ENCODE assay signal across 9 mouse cellular contexts in the genomic region with DNA sequence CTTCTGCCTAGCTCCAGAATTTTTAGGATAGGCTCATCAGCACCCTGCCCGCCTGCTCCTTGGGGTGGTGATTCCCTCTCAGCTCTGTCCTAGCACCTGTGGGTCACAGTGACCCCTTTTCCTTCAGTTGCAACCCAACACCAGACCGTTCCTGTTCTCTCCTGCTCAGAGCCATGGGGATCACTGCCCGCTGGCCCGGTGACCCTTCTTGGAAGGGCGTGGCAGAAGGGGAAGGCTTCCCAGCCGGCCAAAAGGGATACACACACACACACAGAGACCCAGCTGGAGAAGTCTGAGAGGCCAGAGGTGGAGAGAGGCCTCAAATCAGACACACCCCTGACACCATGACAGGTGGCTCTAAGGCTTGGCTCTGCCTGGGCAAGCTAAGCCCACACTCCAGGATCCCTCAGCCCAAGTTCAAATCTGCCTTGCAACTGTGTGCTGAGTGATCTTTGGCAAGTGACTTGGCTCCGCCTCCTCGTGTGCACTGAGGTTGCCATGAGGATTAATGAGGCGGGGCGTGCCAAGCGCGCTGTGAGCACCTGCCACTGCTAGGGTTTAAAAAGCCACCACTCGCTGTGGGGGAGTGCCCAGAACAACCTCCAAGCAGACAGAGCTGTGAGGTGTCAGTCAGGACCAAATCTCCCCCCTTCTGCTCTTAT. TPM values are rescaled to one million over a fixed set of nuclear protein-coding genes. Genes with fewer than 3 reads are reported as not detected.
A peak's percentile ranks its signal among the peaks of the same experiment; 100 is the strongest.
DNase-seq lines count a peak whose midpoint lies in the region; ATAC-seq and TF ChIP-seq lines count a peak whose summit lies in the region.
"Had no signal": no experiment of that assay in that cellular context is flagged by ENCODE, and none has a peak within 500 bp of the region (broad histone marks: within the 10 kb centered on the region; RNA-seq: fewer than 3 reads in every experiment).

No protein-coding gene starts in this region.

- 41% methylated on average over 13 of the region's 13 CpGs for whole genome bisulfite sequencing in heart, postnatal 0 days
- 17% methylated on average over 13 of the region's 13 CpGs for WGBS in kidney, embryonic 16.5 days
- 34% methylated on average over 13 of the region's 13 CpGs for WGBS in midbrain, postnatal 0 days

- H3K4me1 ChIP-seq in heart, postnatal 0 days (ENCODE audit: control insufficient read depth, insufficient read depth): peaks cover 43% of the 10 kb centered on the region
- peaks cover 69% of the 10 kb centered on the region for H3K4me1 ChIP-seq in kidney, embryonic 16.5 days (ENCODE audit: insufficient read depth, low read length)
- H3K4me1 ChIP-seq in midbrain, postnatal 0 days (ENCODE audit: insufficient read depth, low read length): peaks cover 8% of the 10 kb centered on the region; the same call in 1 of the 2 replicates

- no peak overlapping the region for H3K27ac ChIP-seq in heart, postnatal 0 days (ENCODE audit: low read depth)
- H3K27ac ChIP-seq in kidney, embryonic 16.5 days (ENCODE audit: low read length): peak overlapping the region; percentile 37
- no peak overlapping the region for H3K27ac ChIP-seq in midbrain, postnatal 0 days (ENCODE audit: low read depth, low read length)

- no peaks in the 10 kb centered on the region for H3K9me3 ChIP-seq in heart, postnatal 0 days (replicated peaks; ENCODE audit: control insufficient read depth, low read length)
- no peaks in the 10 kb centered on the region for H3K9me3 ChIP-seq in kidney, embryonic 16.5 days (ENCODE audit: low read length)
- no peaks in the 10 kb centered on the region for H3K9me3 ChIP-seq in midbrain, postnatal 0 days (ENCODE audit: low read length)

- no peak for TF ChIP-seq CTCF in heart, postnatal 0 days (IDR thresholded peaks at IDR 0.05; ENCODE audit: low read depth)
- TF ChIP-seq CTCF in midbrain, postnatal 0 days (IDR thresholded peaks at IDR 0.05): no peak

- no peaks in the 10 kb centered on the region for H3K36me3 ChIP-seq in heart, postnatal 0 days (replicated peaks; ENCODE audit: control insufficient read depth, insufficient read depth, low read length)
- no peaks in the 10 kb centered on the region for H3K36me3 ChIP-seq in kidney, embryonic 16.5 days (ENCODE audit: insufficient read depth, low read length)
- H3K36me3 ChIP-seq in midbrain, postnatal 0 days (ENCODE audit: insufficient read depth, low read length): no peaks in the 10 kb centered on the region

- DNase-seq in heart, postnatal 0 days (ENCODE audit: low spot score): peak; percentile 19
- no peak for DNase-seq in heart, postnatal 25 days (ENCODE audit: low spot score)
- peak; percentile 38 for DNase-seq in NIH3T3 (ENCODE audit: low read depth)
- peak; percentile 52 to 79 for DNase-seq in gastrocnemius, adult 8-10 months (ENCODE audit: low spot score in 2 of 2)
- DNase-seq in midbrain, postnatal 0 days (ENCODE audit: low spot score): peak; percentile 81
- DNase-seq in thymus, postnatal 36 days: peak; percentile 66 to 82
- DNase-seq in ovary, postnatal 10 days (ENCODE audit: low spot score): no peak

- peak; percentile 42 for ATAC-seq in heart, postnatal 0 days (ENCODE audit: insufficient read depth, low read depth)
- ATAC-seq in kidney, embryonic 16.5 days (ENCODE audit: low FRiP score, low TSS enrichment): peak; percentile 57
- ATAC-seq in midbrain, postnatal 0 days (ENCODE audit: low FRiP score): no peak

- no peak overlapping the region for H3K4me3 ChIP-seq in heart, postnatal 0 days (ENCODE audit: low read depth, low read length)
- H3K4me3 ChIP-seq in kidney, embryonic 16.5 days (ENCODE audit: low read length): no peak overlapping the region
- H3K4me3 ChIP-seq in midbrain, postnatal 0 days (ENCODE audit: low read depth, low read length): no peak overlapping the region

- H3K27me3 ChIP-seq in heart, postnatal 0 days (ENCODE audit: control insufficient read depth, insufficient read depth, low read length): no peaks in the 10 kb centered on the region
- H3K27me3 ChIP-seq in kidney, embryonic 16.5 days (ENCODE audit: insufficient read depth, low read length): no peaks in the 10 kb centered on the region
- H3K27me3 ChIP-seq in midbrain, postnatal 0 days (ENCODE audit: insufficient read depth, low read length): no peaks in the 10 kb centered on the region

- intact Hi-C loops in heart, postnatal 25 days (cut with DNase I): no loop called here

- no peak overlapping the region for H3K9ac ChIP-seq in heart, postnatal 0 days (replicated peaks; ENCODE audit: low read depth, low read length)
- H3K9ac ChIP-seq in kidney, embryonic 16.5 days (replicated peaks; ENCODE audit: low read length): no peak overlapping the region
- no peak overlapping the region for H3K9ac ChIP-seq in midbrain, postnatal 0 days (replicated peaks; ENCODE audit: low read length, poor library complexity, severe bottlenecking)

- no peak for TF ChIP-seq EP300 in heart, postnatal 0 days (IDR thresholded peaks at IDR 0.05; ENCODE audit: low read depth)

- H3K4me2 ChIP-seq in heart, postnatal 0 days (ENCODE audit: low read depth, low read length): no peak overlapping the region
- no peak overlapping the region for H3K4me2 ChIP-seq in kidney, embryonic 16.5 days (replicated peaks; ENCODE audit: low read depth, low read length)
- H3K4me2 ChIP-seq in midbrain, postnatal 0 days (ENCODE audit: low read depth, low read length, poor library complexity, severe bottlenecking): no peak overlapping the region

RNA-seq across cellular contexts. Expression of gene Pmepa1, which starts 11.7 kb away (rescaled TPM):
- 6.3 and 12.9 TPM in 2 replicates for total RNA-seq in heart, postnatal 0 days (2014; rRNA removed; ENCODE audit: low replicate concordance)
- polyA plus RNA-seq in heart, postnatal 0 days (2015; fragmentation: Nextera tagmentation; extraction: Ambion mirVana): 4.3 and 4.4 TPM in 2 replicates
- 10 to 100 TPM; 28.2 to 31.9 TPM for total RNA-seq in heart, postnatal 25 days (2021)
- total RNA-seq in gastrocnemius, adult 8-10 months (2022): 10 to 100 TPM; 10.8 to 23.7 (median 18.9) TPM
- polyA plus RNA-seq in kidney, embryonic 16.5 days (2015; fragmentation: Nextera tagmentation; extraction: Ambion mirVana): 4.3 and 4.8 TPM in 2 replicates
- 6.5 and 12.8 TPM in 2 replicates for total RNA-seq in midbrain, postnatal 0 days (2014; rRNA removed)
- 2.3 TPM in 2 replicates for polyA plus RNA-seq in midbrain, postnatal 0 days (2015; fragmentation: Nextera tagmentation; extraction: Ambion mirVana)

RNA-seq across cellular contexts. Expression of gene Zbp1, which starts 45.9 kb away (rescaled TPM):
- 3.1 TPM in 1 of 2 replicates, not detected in the other for total RNA-seq in heart, postnatal 0 days (2014; rRNA removed; ENCODE audit: low replicate concordance)
- 0.36 and 1.1 TPM in 2 replicates for polyA plus RNA-seq in heart, postnatal 0 days (2015; fragmentation: Nextera tagmentation; extraction: Ambion mirVana)
- 1 to 10 TPM in 1 of 2 experiments, under 1 TPM in 1; 0.26 to 1.5 TPM for total RNA-seq in heart, postnatal 25 days (2021)
- total RNA-seq in gastrocnemius, adult 8-10 months (2022): under 1 TPM in 1 of 4 experiments, not detected in 3; 0.54 TPM
- polyA plus RNA-seq in kidney, embryonic 16.5 days (2015; fragmentation: Nextera tagmentation; extraction: Ambion mirVana): 0.67 TPM in 1 of 2 replicates, not detected in the other
- not detected in 2 replicates for total RNA-seq in midbrain, postnatal 0 days (2014; rRNA removed)
- polyA plus RNA-seq in midbrain, postnatal 0 days (2015; fragmentation: Nextera tagmentation; extraction: Ambion mirVana): 0.38 and 0.57 TPM in 2 replicates
- total RNA-seq: layer of hippocampus, postnatal 14 days had no signal

Comparison
In these comparisons a context has a peak if more than half of its experiments do, and no peak if none do; other contexts are left out.
1. DNase-seq: peak in heart, postnatal 0 days (single experiment), NIH3T3 (single experiment), gastrocnemius, adult 8-10 months (2 of 2), midbrain, postnatal 0 days (single experiment) and thymus, postnatal 36 days (2 of 2); none in heart, postnatal 25 days (single experiment) and ovary, postnatal 10 days (single experiment).